Comparison of ENCODE assay signal across 34 mouse cellular contexts in genomic region chr6:138036891-138037290, GRCm38 (mm10). TPM values are rescaled to one million over a fixed set of nuclear protein-coding genes. Genes with fewer than 3 reads are reported as not detected.
"Had no signal": no experiment of that assay in that cellular context is flagged by ENCODE, and none has a peak within 500 bp of the region (broad histone marks: within the 10 kb centered on the region; RNA-seq: fewer than 3 reads in every experiment).

No protein-coding gene starts in this region.

- H3K4me1 ChIP-seq: embryonic facial prominence, embryonic 10.5 days; embryonic facial prominence, embryonic 12.5 days; embryonic facial prominence, embryonic 13.5 days; embryonic facial prominence, embryonic 15.5 days; forebrain, embryonic 10.5 days; forebrain, embryonic 12.5 days; forebrain, embryonic 13.5 days; forebrain, embryonic 15.5 days had no signal

- ATAC-seq: forebrain, embryonic 13.5 days; forebrain, embryonic 14.5 days; forebrain, embryonic 15.5 days; forebrain, embryonic 16.5 days; forebrain, postnatal 0 days had no signal

- H3K9me3 ChIP-seq: embryonic facial prominence, embryonic 12.5 days; embryonic facial prominence, embryonic 13.5 days; embryonic facial prominence, embryonic 15.5 days; forebrain, embryonic 12.5 days; forebrain, embryonic 15.5 days had no signal

- H3K9ac ChIP-seq: embryonic facial prominence, embryonic 12.5 days; embryonic facial prominence, embryonic 13.5 days; embryonic facial prominence, embryonic 15.5 days; forebrain, embryonic 12.5 days; forebrain, embryonic 13.5 days; forebrain, embryonic 15.5 days; forebrain, postnatal 0 days had no signal

- H3K4me3 ChIP-seq: embryonic facial prominence, embryonic 10.5 days; embryonic facial prominence, embryonic 12.5 days; embryonic facial prominence, embryonic 13.5 days; embryonic facial prominence, embryonic 15.5 days; erythroblast, embryonic 14.5 days; forebrain, embryonic 10.5 days; forebrain, embryonic 12.5 days; forebrain, embryonic 13.5 days; forebrain, embryonic 15.5 days; gastrocnemius, adult 2 months had no signal

- H3K36me3 ChIP-seq: embryonic facial prominence, embryonic 10.5 days; embryonic facial prominence, embryonic 12.5 days; embryonic facial prominence, embryonic 13.5 days; embryonic facial prominence, embryonic 15.5 days; forebrain, embryonic 10.5 days; forebrain, embryonic 12.5 days; forebrain, embryonic 15.5 days had no signal

- H3K4me2 ChIP-seq: embryonic facial prominence, embryonic 12.5 days; embryonic facial prominence, embryonic 13.5 days; embryonic facial prominence, embryonic 15.5 days; forebrain, embryonic 12.5 days; forebrain, embryonic 13.5 days; forebrain, embryonic 15.5 days had no signal

- DNase-seq: cerebellum, adult 18-20 months; cerebellum, adult 2 months; cerebellum, adult 8-10 months; cerebellum, adult 9-10 months; cerebellum, adult 9-11 months; cerebellum, postnatal 10 days; cerebellum, postnatal 14 days; cerebellum, postnatal 25 days; cerebellum, postnatal 36 days; embryo, embryonic 11 days; forebrain, postnatal 0 days; gastrocnemius, adult 2 months; gastrocnemius, postnatal 10 days; gastrocnemius, postnatal 14 days; gastrocnemius, postnatal 25 days; gastrocnemius, postnatal 36 days; heart, adult 18-20 months had no signal

- H3K27ac ChIP-seq: embryonic facial prominence, embryonic 10.5 days; embryonic facial prominence, embryonic 12.5 days; embryonic facial prominence, embryonic 13.5 days; embryonic facial prominence, embryonic 15.5 days; forebrain, embryonic 10.5 days; forebrain, embryonic 12.5 days; forebrain, embryonic 13.5 days; forebrain, embryonic 15.5 days; gastrocnemius, adult 2 months had no signal

- H3K27me3 ChIP-seq: embryonic facial prominence, embryonic 12.5 days; embryonic facial prominence, embryonic 13.5 days; embryonic facial prominence, embryonic 15.5 days; forebrain, embryonic 12.5 days; forebrain, embryonic 13.5 days; forebrain, embryonic 15.5 days had no signal

RNA-seq across cellular contexts. Expression of gene Slc15a5, which starts 42.8 kb away (rescaled TPM):
- total RNA-seq: common myeloid progenitor, adult 5-6 weeks; gastrocnemius, postnatal 10 days; gastrocnemius, postnatal 4 days; granulocyte monocyte progenitor cell, adult 5-6 weeks had no signal
- polyA plus RNA-seq: cerebellum, adult 2 months; embryonic facial prominence, embryonic 10.5 days; embryonic facial prominence, embryonic 11.5 days; embryonic facial prominence, embryonic 13.5 days; embryonic facial prominence, embryonic 14.5 days; erythroblast, embryonic 14.5 days; forebrain, embryonic 10.5 days; forebrain, embryonic 11.5 days; forebrain, embryonic 12.5 days; forebrain, embryonic 13.5 days; forebrain, embryonic 14.5 days; forebrain, embryonic 15.5 days had no signal
